Mouse (Mus musculus) embryonic fibroblast, embryonic 13.5 days (primary cell): ENCODE data around the gene Fat3.

Source experiments
- CTCF ChIP-seq: IDR thresholded peaks from 2 replicates; pipeline ENCODE4 v1.5.1; 2011; ENCODE audit warnings: mild to moderate bottlenecking, control low read depth, low read length, moderate library complexity, borderline replicate concordance; ENCODE audit not compliant: insufficient read depth
- POLR2A ChIP-seq: IDR thresholded peaks from 2 replicates; pipeline ENCODE4 v1.6.1; 2011; ENCODE audit warnings: low read depth, mild to moderate bottlenecking, control low read depth, low read length, moderate library complexity

GRCm38 (mm10) chr9:16093047-16093668, 407.9 kb downstream of the Fat3 start:
- TF ChIP-seq CTCF (no peak), POLR2A (no peak)
